Comparison of ENCODE assay signal across 14 mouse cellular contexts in genomic region chr1:137839263-137839662, GRCm38 (mm10).
DNase-seq lines count a peak whose midpoint lies in the region; ATAC-seq lines count a peak whose summit lies in the region.
"Had no signal": no experiment of that assay in that cellular context is flagged by ENCODE, and none has a peak within 500 bp of the region (broad histone marks: within the 10 kb centered on the region; RNA-seq: fewer than 3 reads in every experiment).

No protein-coding gene starts in this region.

- H3K9me3 ChIP-seq in intestine, embryonic 14.5 days (ENCODE audit: control insufficient read depth, low read length) = no peaks in the 10 kb centered on the region
- no peaks in the 10 kb centered on the region for H3K9me3 ChIP-seq in intestine, embryonic 16.5 days (ENCODE audit: control insufficient read depth, low read length)
- no peaks in the 10 kb centered on the region for H3K9me3 ChIP-seq in neural tube, embryonic 12.5 days
- no peaks in the 10 kb centered on the region for H3K9me3 ChIP-seq in embryonic facial prominence, embryonic 15.5 days (replicated peaks)
- H3K9me3 ChIP-seq: heart, embryonic 13.5 days; hindbrain, embryonic 13.5 days; limb, embryonic 15.5 days had no signal

- no peak overlapping the region for H3K9ac ChIP-seq in intestine, embryonic 14.5 days (ENCODE audit: low read length)
- H3K9ac ChIP-seq in intestine, embryonic 16.5 days (ENCODE audit: low read depth, low read length) = no peak overlapping the region
- no peak overlapping the region for H3K9ac ChIP-seq in neural tube, embryonic 12.5 days
- H3K9ac ChIP-seq in embryonic facial prominence, embryonic 15.5 days = no peak overlapping the region
- H3K9ac ChIP-seq: heart, embryonic 13.5 days; hindbrain, embryonic 13.5 days; limb, embryonic 15.5 days had no signal

- H3K4me2 ChIP-seq in intestine, embryonic 14.5 days (ENCODE audit: low read length) = no peak overlapping the region
- no peak overlapping the region for H3K4me2 ChIP-seq in intestine, embryonic 16.5 days (ENCODE audit: low read depth, low read length)
- no peak overlapping the region for H3K4me2 ChIP-seq in neural tube, embryonic 12.5 days (replicated peaks)
- no peak overlapping the region for H3K4me2 ChIP-seq in embryonic facial prominence, embryonic 15.5 days (replicated peaks)
- H3K4me2 ChIP-seq: heart, embryonic 13.5 days; hindbrain, embryonic 13.5 days; limb, embryonic 15.5 days had no signal

- no peaks in the 10 kb centered on the region for H3K36me3 ChIP-seq in intestine, embryonic 14.5 days (ENCODE audit: control insufficient read depth, insufficient read depth, low read length)
- no peaks in the 10 kb centered on the region for H3K36me3 ChIP-seq in intestine, embryonic 16.5 days (ENCODE audit: control insufficient read depth, insufficient read depth, low read length)
- H3K36me3 ChIP-seq in neural tube, embryonic 12.5 days = no peaks in the 10 kb centered on the region
- H3K36me3 ChIP-seq in embryonic facial prominence, embryonic 15.5 days = no peaks in the 10 kb centered on the region
- H3K36me3 ChIP-seq: heart, embryonic 13.5 days; hindbrain, embryonic 13.5 days; limb, embryonic 15.5 days had no signal

- 47% methylated on average over 2 of the region's 2 CpGs for WGBS in intestine, embryonic 14.5 days
- WGBS in intestine, embryonic 16.5 days = 56% methylated on average over 2 of the region's 2 CpGs
- WGBS in neural tube, embryonic 12.5 days = 67% methylated on average over 2 of the region's 2 CpGs
- 38% methylated on average over 2 of the region's 2 CpGs for WGBS in embryonic facial prominence, embryonic 15.5 days

- no peak for ATAC-seq in intestine, embryonic 14.5 days (replicated peaks; ENCODE audit: low FRiP score, low TSS enrichment, low read depth)
- no peak for ATAC-seq in intestine, embryonic 16.5 days
- peak; percentile 56; the same call in 1 of the 2 replicates for ATAC-seq in neural tube, embryonic 12.5 days (ENCODE audit: low FRiP score, low read depth)
- ATAC-seq in embryonic facial prominence, embryonic 15.5 days (ENCODE audit: insufficient number of reproducible peaks, low FRiP score, low TSS enrichment, low read depth) = no peak

- H3K4me3 ChIP-seq in intestine, embryonic 14.5 days (ENCODE audit: low read depth, low read length) = no peak overlapping the region
- H3K4me3 ChIP-seq in intestine, embryonic 16.5 days (ENCODE audit: low read length) = no peak overlapping the region
- no peak overlapping the region for H3K4me3 ChIP-seq in neural tube, embryonic 12.5 days
- H3K4me3 ChIP-seq in embryonic facial prominence, embryonic 15.5 days (replicated peaks) = no peak overlapping the region
- H3K4me3 ChIP-seq: heart, embryonic 13.5 days; hindbrain, embryonic 13.5 days; left cerebral cortex, adult 2 months; limb, embryonic 15.5 days had no signal

- no peaks in the 10 kb centered on the region; the same call in 1 of the 2 replicates for H3K4me1 ChIP-seq in intestine, embryonic 14.5 days (replicated peaks; ENCODE audit: control insufficient read depth, insufficient read depth, low read length)
- no peaks in the 10 kb centered on the region for H3K4me1 ChIP-seq in intestine, embryonic 16.5 days (ENCODE audit: control insufficient read depth, insufficient read depth, low read length)
- H3K4me1 ChIP-seq in neural tube, embryonic 12.5 days = peaks cover 5% of the 10 kb centered on the region; the same call in 1 of the 2 replicates
- 0 out of 2 replicates have a peak, but pooled peaks cover 3% of the 10 kb centered on the region for H3K4me1 ChIP-seq in embryonic facial prominence, embryonic 15.5 days

- peak overlapping the region; percentile 9; the same call in 1 of the 2 replicates for H3K27ac ChIP-seq in intestine, embryonic 14.5 days (ENCODE audit: low read depth)
- no peak overlapping the region for H3K27ac ChIP-seq in intestine, embryonic 16.5 days (ENCODE audit: low read length)
- no peak overlapping the region for H3K27ac ChIP-seq in neural tube, embryonic 12.5 days
- peak overlapping the region; percentile 68 for H3K27ac ChIP-seq in embryonic facial prominence, embryonic 15.5 days (replicated peaks)
- H3K27ac ChIP-seq: heart, embryonic 13.5 days; hindbrain, embryonic 13.5 days; left cerebral cortex, adult 2 months; limb, embryonic 15.5 days had no signal

- no peak for DNase-seq in intestine, embryonic 14.5 days (ENCODE audit: low spot score)
- no peak for DNase-seq in neural tube, embryonic 10.5 days (ENCODE audit: extremely low spot score, low spot score)
- DNase-seq in liver = no peak
- no peak for DNase-seq in spleen, adult 18-20 months
- DNase-seq: gastrocnemius, postnatal 25 days; kidney, adult 18-20 months; lung, postnatal 14 days had no signal

- no peaks in the 10 kb centered on the region for H3K27me3 ChIP-seq in intestine, embryonic 14.5 days (replicated peaks; ENCODE audit: control insufficient read depth, insufficient read depth, low read length)
- no peaks in the 10 kb centered on the region for H3K27me3 ChIP-seq in intestine, embryonic 16.5 days (replicated peaks; ENCODE audit: control insufficient read depth, insufficient read depth, low read length)
- no peaks in the 10 kb centered on the region for H3K27me3 ChIP-seq in neural tube, embryonic 12.5 days (replicated peaks)
- H3K27me3 ChIP-seq in embryonic facial prominence, embryonic 15.5 days = no peaks in the 10 kb centered on the region
- H3K27me3 ChIP-seq: heart, embryonic 13.5 days; hindbrain, embryonic 13.5 days; limb, embryonic 15.5 days had no signal

Comparison
In these comparisons a context has a peak if more than half of its experiments do, and no peak if none do; other contexts are left out.
1. H3K27ac ChIP-seq: peak in intestine, embryonic 14.5 days (single experiment) and embryonic facial prominence, embryonic 15.5 days (single experiment); none in intestine, embryonic 16.5 days (single experiment) and neural tube, embryonic 12.5 days (single experiment).